In the genomic region with DNA sequence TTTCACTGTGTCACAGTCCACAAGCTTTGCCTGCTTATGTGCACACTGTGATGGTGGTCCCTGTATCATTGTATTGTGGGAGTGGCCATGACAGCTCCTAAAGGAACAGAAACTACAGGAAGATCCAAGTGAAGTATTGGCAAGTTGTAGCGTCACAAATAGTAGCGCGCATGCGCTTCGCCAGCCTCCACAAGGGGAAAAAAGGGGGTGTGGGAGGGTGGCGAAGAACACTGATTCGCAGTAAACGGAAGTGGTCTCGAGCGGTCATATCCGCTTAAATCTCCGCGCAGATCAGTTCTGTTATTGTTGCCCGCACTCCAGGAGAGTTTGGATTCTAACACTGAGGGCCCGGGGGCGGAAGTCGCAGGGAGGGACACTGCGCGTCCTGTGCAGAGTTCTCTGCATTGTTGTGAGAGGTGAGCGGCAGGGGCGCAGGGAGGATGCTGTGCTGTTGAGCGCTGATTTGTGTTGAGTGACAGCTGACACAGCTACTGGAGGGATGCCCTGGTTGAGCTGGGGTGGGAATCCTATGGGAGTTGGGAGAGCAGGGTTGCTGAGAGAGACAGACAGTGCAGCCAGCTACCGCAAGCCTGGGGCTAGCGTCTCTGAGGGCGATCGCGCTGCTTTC, we compare ENCODE assay signal across 8 mouse cellular contexts. TPM values are rescaled to one million over a fixed set of nuclear protein-coding genes. Genes with fewer than 3 reads are reported as not detected.
DNase-seq lines count a peak whose midpoint lies in the region; ATAC-seq lines count a peak whose summit lies in the region.

A gene (plus strand): TSS at position 251 of the 628 bp plus-strand sequence.

- H3K27me3 ChIP-seq in forebrain, embryonic 14.5 days (replicated peaks; ENCODE audit: control insufficient read depth, insufficient read depth, low read length) = no peaks in the 10 kb centered on the region
- no peaks in the 10 kb centered on the region for H3K27me3 ChIP-seq in liver, embryonic 15.5 days
- H3K27me3 ChIP-seq in neural tube, embryonic 11.5 days (ENCODE audit: control insufficient read depth, insufficient read depth, low read length) = no peaks in the 10 kb centered on the region
- H3K27me3 ChIP-seq in stomach, embryonic 16.5 days (ENCODE audit: control insufficient read depth, insufficient read depth, low read length) = no peaks in the 10 kb centered on the region

- peak within 1 kb of the TSS; percentile 78 for H3K9ac ChIP-seq in forebrain, embryonic 14.5 days (ENCODE audit: low read length)
- H3K9ac ChIP-seq in liver, embryonic 15.5 days = peak within 1 kb of the TSS; percentile 32; the same call in 1 of the 2 replicates
- peak within 1 kb of the TSS; percentile 68 for H3K9ac ChIP-seq in neural tube, embryonic 11.5 days (ENCODE audit: low read length)
- H3K9ac ChIP-seq in stomach, embryonic 16.5 days (ENCODE audit: low read length) = peak within 1 kb of the TSS; percentile 82

- peak within 1 kb of the TSS; percentile 87 for H3K27ac ChIP-seq in forebrain, embryonic 14.5 days (ENCODE audit: low read depth, low read length)
- H3K27ac ChIP-seq in liver, embryonic 15.5 days (replicated peaks) = 0 out of 2 replicates have a peak within 1 kb of the TSS, but pooled peaks have one; percentile 41
- peak within 1 kb of the TSS; percentile 69 for H3K27ac ChIP-seq in neural tube, embryonic 11.5 days (ENCODE audit: low read depth, low read length)
- H3K27ac ChIP-seq in stomach, embryonic 16.5 days (ENCODE audit: low read length) = peak within 1 kb of the TSS; percentile 82

- ATAC-seq in forebrain, embryonic 14.5 days = peak; percentile 94
- ATAC-seq in liver, embryonic 15.5 days (ENCODE audit: insufficient read depth) = peak; percentile 60
- ATAC-seq in neural tube, embryonic 11.5 days (ENCODE audit: insufficient read depth, low FRiP score, low TSS enrichment) = peak; percentile 89
- ATAC-seq in stomach, embryonic 16.5 days (ENCODE audit: insufficient read depth, low FRiP score) = peak; percentile 88

- no peaks in the 10 kb centered on the region for H3K9me3 ChIP-seq in forebrain, embryonic 14.5 days (replicated peaks; ENCODE audit: control insufficient read depth, low read length)
- H3K9me3 ChIP-seq in liver, embryonic 15.5 days (replicated peaks) = no peaks in the 10 kb centered on the region
- no peaks in the 10 kb centered on the region for H3K9me3 ChIP-seq in neural tube, embryonic 11.5 days (ENCODE audit: control insufficient read depth, low read length)
- no peaks in the 10 kb centered on the region for H3K9me3 ChIP-seq in stomach, embryonic 16.5 days (replicated peaks; ENCODE audit: control insufficient read depth, low read length)

- intact Hi-C loops in heart, postnatal 10 days (cut with DNase I) = loop anchor here (2.0 to 5.0 kb wide), 3 partner anchors 17 to 250 kb away; a partner anchor contains a TSS

- H3K4me3 ChIP-seq in forebrain, embryonic 14.5 days (ENCODE audit: low read depth, low read length) = peak within 1 kb of the TSS; percentile 79
- peak within 1 kb of the TSS; percentile 59 for H3K4me3 ChIP-seq in liver, embryonic 15.5 days (replicated peaks)
- H3K4me3 ChIP-seq in neural tube, embryonic 11.5 days (ENCODE audit: low read depth, low read length) = peak within 1 kb of the TSS; percentile 61
- H3K4me3 ChIP-seq in stomach, embryonic 16.5 days (replicated peaks; ENCODE audit: low read length) = peak within 1 kb of the TSS; percentile 73

- under 1% methylated on average over 27 of the region's 27 CpGs for WGBS in forebrain, embryonic 14.5 days
- under 1% methylated on average over 27 of the region's 27 CpGs for WGBS in liver, embryonic 15.5 days (ENCODE audit: insufficient replicate concordance)
- WGBS in neural tube, embryonic 11.5 days = under 1% methylated on average over 27 of the region's 27 CpGs
- 0% methylated on average over 27 of the region's 27 CpGs for WGBS in stomach, embryonic 16.5 days

- peak; percentile 84 to 87 for DNase-seq in CD8-positive naive resting alpha-beta T cell, adult 2 months (ENCODE audit: low read depth in 2 of 2, low spot score in 2 of 2)
- DNase-seq in c-Kit-positive CD71-positive TER-119-negative erythroid progenitor cells, embryonic 14.5 days (ENCODE audit: low read depth) = peak; percentile 50
- DNase-seq in forebrain, embryonic 14.5 days (ENCODE audit: low spot score) = peak; percentile 98
- peak; percentile 86 to 88 for DNase-seq in heart, postnatal 10 days
- DNase-seq in kidney, postnatal 4 days = peak; percentile 91 to 93
- DNase-seq in neural tube, embryonic 11.5 days (ENCODE audit: low spot score) = peak; percentile 92

- peaks cover 10% of the 10 kb centered on the region for H3K4me1 ChIP-seq in forebrain, embryonic 14.5 days (ENCODE audit: control insufficient read depth, insufficient read depth, low read length)
- 0 out of 2 replicates have a peak, but pooled peaks cover 2% of the 10 kb centered on the region for H3K4me1 ChIP-seq in liver, embryonic 15.5 days (replicated peaks)
- peaks cover 5% of the 10 kb centered on the region; the same call in 1 of the 2 replicates for H3K4me1 ChIP-seq in neural tube, embryonic 11.5 days (ENCODE audit: control insufficient read depth, insufficient read depth, low read length)
- peaks cover 7% of the 10 kb centered on the region for H3K4me1 ChIP-seq in stomach, embryonic 16.5 days (ENCODE audit: control insufficient read depth, insufficient read depth, low read length)

- H3K36me3 ChIP-seq in forebrain, embryonic 14.5 days (ENCODE audit: control insufficient read depth, insufficient read depth, low read length) = peaks cover 18% of the 10 kb centered on the region
- no peaks in the 10 kb centered on the region for H3K36me3 ChIP-seq in liver, embryonic 15.5 days (replicated peaks)
- no peaks in the 10 kb centered on the region for H3K36me3 ChIP-seq in neural tube, embryonic 11.5 days (ENCODE audit: control insufficient read depth, insufficient read depth, low read length)
- H3K36me3 ChIP-seq in stomach, embryonic 16.5 days (ENCODE audit: control insufficient read depth, insufficient read depth, low read length) = no peaks in the 10 kb centered on the region

- peak within 1 kb of the TSS; percentile 76 for H3K4me2 ChIP-seq in forebrain, embryonic 14.5 days (ENCODE audit: low read length)
- H3K4me2 ChIP-seq in liver, embryonic 15.5 days = peak within 1 kb of the TSS; percentile 77
- H3K4me2 ChIP-seq in neural tube, embryonic 11.5 days (ENCODE audit: low read depth) = peak within 1 kb of the TSS; percentile 53
- peak within 1 kb of the TSS; percentile 78 for H3K4me2 ChIP-seq in stomach, embryonic 16.5 days (ENCODE audit: low read depth, low read length)

RNA-seq across cellular contexts. Expression of the gene that starts here (rescaled TPM):
- 7.6 and 9.0 TPM in 2 replicates for polyA plus RNA-seq in forebrain, embryonic 14.5 days (2014; fragmentation: Nextera tagmentation; extraction: Ambion mirVana)
- total RNA-seq in heart, postnatal 10 days (2021) = 1 to 10 TPM in 1 of 2 experiments, under 1 TPM in 1; 0.81 to 1.5 TPM
- 0.18 and 0.22 TPM in 2 replicates for polyA plus RNA-seq in liver, embryonic 15.5 days (2015; fragmentation: Nextera tagmentation; extraction: Ambion mirVana)
- 7.7 and 8.9 TPM in 2 replicates for polyA plus RNA-seq in neural tube, embryonic 11.5 days (2014; fragmentation: Nextera tagmentation; extraction: Ambion mirVana)
- polyA plus RNA-seq in stomach, embryonic 16.5 days (2015; fragmentation: Nextera tagmentation; extraction: Ambion mirVana) = 3.5 and 3.6 TPM in 2 replicates

Comparison
In these comparisons a context has a peak if more than half of its experiments do, and no peak if none do; other contexts are left out.
1. Peak in every context shown above with its lines: DNase-seq, ATAC-seq, H3K4me3 ChIP-seq and H3K27ac ChIP-seq.
2. Peak in ATAC-seq, H3K4me3 ChIP-seq, H3K27ac ChIP-seq, H3K9ac ChIP-seq and H3K4me2 ChIP-seq in liver, embryonic 15.5 days; RNA of the gene not detected or under 1 TPM.
3. H3K9ac ChIP-seq: peak in every context shown above with its lines; median percentile 82 in stomach, embryonic 16.5 days; 78 in forebrain, embryonic 14.5 days; 68 in neural tube, embryonic 11.5 days; 32 in liver, embryonic 15.5 days.